Mouse (Mus musculus): ENCODE results near the gene Ap4m1. TPM values are rescaled to one million over a fixed set of nuclear protein-coding genes. Genes with fewer than 3 reads are reported as not detected.
"Not testable (repeated sequence)": the region's sequence is repeated elsewhere in the genome, so short reads cannot be mapped to it uniquely, and the experiment has no call there.

Ap4m1 gene
- polyA plus RNA-seq, 1 experiment from 2014 or later = 5.6 TPM

GRCm38 (mm10) chr5:138193771-138194727 lies 22.2 kb downstream of the Ap4m1 start, which contains the start of gene Mblac1:
TSS of gene Mblac1 (plus strand) at chr5:138194314.
- ATAC-seq (ENCODE audit: low read depth) = peak; percentile 83

DNA sequence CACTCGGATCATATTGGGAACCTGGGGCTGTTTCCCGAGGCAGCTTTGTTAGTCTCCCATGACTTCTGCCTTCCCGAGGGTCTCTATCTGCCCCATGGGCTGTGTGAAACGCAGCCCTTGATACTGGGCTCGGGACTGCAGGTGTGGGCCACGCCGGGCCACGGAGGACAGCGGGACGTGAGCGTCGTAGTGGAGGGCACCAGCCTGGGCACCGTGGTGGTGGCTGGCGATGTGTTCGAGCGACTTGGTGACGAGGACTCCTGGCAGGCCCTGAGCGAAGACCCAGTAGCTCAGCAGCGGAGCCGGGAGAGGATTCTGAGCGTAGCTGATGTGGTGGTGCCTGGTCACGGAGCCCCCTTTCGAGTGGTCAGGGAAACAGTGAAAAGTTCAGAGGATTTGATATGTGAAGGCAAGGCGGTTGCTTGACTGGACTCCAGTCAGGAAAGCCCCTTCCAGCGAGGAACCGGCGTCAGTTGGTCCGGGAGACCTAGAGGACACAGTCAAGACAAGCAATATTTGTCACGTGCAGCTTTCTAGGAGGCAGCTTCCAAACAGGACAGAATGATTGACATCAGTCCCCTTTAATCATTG lies 23.0 kb downstream of the Ap4m1 start:
- peak; percentile 36 for ATAC-seq (ENCODE audit: low read depth)
- peak overlapping the region; percentile 99 for H3K4me2 ChIP-seq (ENCODE audit: low read depth, low read length)
- peaks cover 15% of the 10 kb centered on the region for H3K4me1 ChIP-seq (ENCODE audit: control insufficient read depth, low read depth, low read length)
- no peaks in the 10 kb centered on the region for H3K27me3 ChIP-seq (ENCODE audit: control insufficient read depth, insufficient read depth, low read depth, low read length)
- H3K9ac ChIP-seq (ENCODE audit: low read depth, low read length) = peak overlapping the region; percentile 87
- WGBS (ENCODE audit: insufficient replicate concordance) = under 1% methylated on average over 29 of the region's 29 CpGs
- no peaks in the 10 kb centered on the region for H3K9me3 ChIP-seq (replicated peaks; ENCODE audit: control insufficient read depth, low read length)
- peak overlapping the region; percentile 57 for H3K27ac ChIP-seq (ENCODE audit: low read length)
- peak overlapping the region; percentile 80 for H3K4me3 ChIP-seq (ENCODE audit: low read depth, low read length)
- peaks cover 2% of the 10 kb centered on the region; the same call in 1 of the 2 replicates for H3K36me3 ChIP-seq (ENCODE audit: control insufficient read depth, insufficient read depth)

More at GRCm38 (mm10) chr5:138193771-138194727, 22.2 kb downstream of the Ap4m1 start, which contains the start of gene Mblac1:
- Histone ChIP-seq H3K4me3 (ENCODE audit: low read depth, low read length) (peak within 1 kb of the TSS; percentile 80), H3K4me1 (ENCODE audit: control insufficient read depth, low read depth, low read length) (peaks cover 15% of the 10 kb centered on the region), H3K27ac (ENCODE audit: low read length) (peak within 1 kb of the TSS; percentile 57), H3K36me3 (ENCODE audit: control insufficient read depth, insufficient read depth) (peaks cover 2% of the 10 kb centered on the region; the same call in 1 of the 2 replicates), H3K27me3 (ENCODE audit: control insufficient read depth, insufficient read depth, low read depth, low read length) (no peaks in the 10 kb centered on the region), H3K9me3 (replicated peaks; ENCODE audit: control insufficient read depth, low read length) (no peaks in the 10 kb centered on the region), H3K4me2 (ENCODE audit: low read depth, low read length) (peak within 1 kb of the TSS; percentile 99), H3K9ac (ENCODE audit: low read depth, low read length) (peak within 1 kb of the TSS; percentile 87)
- 5% methylated on average over 54 of the region's 54 CpGs for whole genome bisulfite sequencing (ENCODE audit: insufficient replicate concordance)

- 51% methylated on average over 7 of the region's 7 CpGs for WGBS (ENCODE audit: insufficient replicate concordance)
- H3K4me3 ChIP-seq (ENCODE audit: low read depth, low read length) = peak overlapping the region; percentile 80
These were observed 23.7 kb downstream of the Ap4m1 start for GRCm38 (mm10) chr5:138195463-138195862.

DNA sequence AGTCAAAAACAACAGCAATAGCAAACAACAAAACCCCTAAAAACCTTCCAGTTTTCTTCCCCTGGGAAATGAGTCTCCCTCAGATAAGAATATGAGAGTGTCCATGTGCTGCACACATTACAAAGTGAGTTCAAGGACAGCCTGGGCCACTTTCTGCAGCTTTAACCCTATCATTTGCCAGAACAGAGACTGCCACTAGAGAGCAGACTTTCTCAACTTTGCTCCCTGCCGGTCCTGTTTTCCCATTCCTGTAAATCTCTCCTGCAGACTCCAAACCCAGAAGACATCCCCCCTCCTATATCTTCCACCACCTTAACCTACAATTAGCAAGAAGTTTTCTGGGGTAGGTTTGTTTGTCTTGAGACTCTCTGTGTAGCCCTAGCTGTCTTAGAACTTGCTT lies 27.8 kb downstream of the Ap4m1 start:
- Histone ChIP-seq H3K9ac (ENCODE audit: low read depth, low read length) (no peak overlapping the region), H3K4me3 (ENCODE audit: low read depth, low read length) (no peak overlapping the region), H3K4me1 (ENCODE audit: control insufficient read depth, low read depth, low read length) (peaks cover 8% of the 10 kb centered on the region), H3K9me3 (replicated peaks; ENCODE audit: control insufficient read depth, low read length) (peaks cover 2% of the 10 kb centered on the region; the same call in 1 of the 2 replicates), H3K4me2 (ENCODE audit: low read depth, low read length) (no peak overlapping the region), H3K36me3 (ENCODE audit: control insufficient read depth, insufficient read depth) (no peaks in the 10 kb centered on the region), H3K27ac (ENCODE audit: low read length) (no peak overlapping the region), H3K27me3 (ENCODE audit: control insufficient read depth, insufficient read depth, low read depth, low read length) (no peaks in the 10 kb centered on the region)
- WGBS (ENCODE audit: insufficient replicate concordance) = 24% methylated on average over 1 of the region's 1 CpGs
- ATAC-seq (ENCODE audit: low read depth) = no peak

More at GRCm38 (mm10) chr5:138195463-138195862, 23.7 kb downstream of the Ap4m1 start:
- Histone ChIP-seq H3K9me3 (replicated peaks; ENCODE audit: control insufficient read depth, low read length) (no peaks in the 10 kb centered on the region), H3K36me3 (ENCODE audit: control insufficient read depth, insufficient read depth) (no peaks in the 10 kb centered on the region), H3K4me1 (ENCODE audit: control insufficient read depth, low read depth, low read length) (peaks cover 15% of the 10 kb centered on the region), H3K27me3 (ENCODE audit: control insufficient read depth, insufficient read depth, low read depth, low read length) (no peaks in the 10 kb centered on the region), H3K27ac (ENCODE audit: low read length) (peak overlapping the region; percentile 57; the same call in 1 of the 2 replicates), H3K4me2 (ENCODE audit: low read depth, low read length) (peak overlapping the region; percentile 99), H3K9ac (ENCODE audit: low read depth, low read length) (peak overlapping the region; percentile 87; the same call in 1 of the 2 replicates)
- no peak for ATAC-seq (ENCODE audit: low read depth)

GRCm38 (mm10) chr5:138202086-138202485 lies 30.3 kb downstream of the Ap4m1 start:
- Histone ChIP-seq H3K27ac (ENCODE audit: low read length) (no peak overlapping the region), H3K9ac (ENCODE audit: low read depth, low read length) (no peak overlapping the region), H3K9me3 (replicated peaks; ENCODE audit: control insufficient read depth, low read length) (peaks cover 3% of the 10 kb centered on the region; the same call in 1 of the 2 replicates), H3K36me3 (ENCODE audit: control insufficient read depth, insufficient read depth) (no peaks in the 10 kb centered on the region), H3K27me3 (ENCODE audit: control insufficient read depth, insufficient read depth, low read depth, low read length) (no peaks in the 10 kb centered on the region), H3K4me3 (ENCODE audit: low read depth, low read length) (no peak overlapping the region), H3K4me2 (ENCODE audit: low read depth, low read length) (no peak overlapping the region), H3K4me1 (ENCODE audit: control insufficient read depth, low read depth, low read length) (no peaks in the 10 kb centered on the region)
- ATAC-seq (ENCODE audit: low read depth) = no peak
- 72% methylated on average over 3 of the region's 3 CpGs for WGBS (ENCODE audit: insufficient replicate concordance)

DNA sequence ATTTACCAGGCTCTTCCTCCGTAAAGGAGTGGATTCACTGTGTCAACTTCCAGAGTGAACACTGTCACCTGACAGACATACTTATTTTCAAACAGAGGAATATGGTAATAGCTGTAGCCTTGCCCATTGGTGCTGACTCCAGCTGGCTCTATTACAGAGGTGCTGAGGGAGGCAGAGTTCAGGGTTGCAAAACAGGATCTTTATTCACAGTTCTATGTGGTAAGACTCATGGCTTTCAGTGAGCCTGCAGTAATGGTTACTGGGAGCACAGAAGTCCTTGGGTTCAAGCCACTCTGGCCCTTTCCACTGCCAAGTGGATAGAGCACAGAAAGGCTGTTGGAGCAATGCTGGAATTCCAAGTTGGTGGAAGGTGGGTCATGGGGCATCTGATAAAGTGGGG lies 35.5 kb downstream of the Ap4m1 start:
- Histone ChIP-seq H3K4me1 (ENCODE audit: control insufficient read depth, low read depth, low read length) (no peaks in the 10 kb centered on the region), H3K4me2 (ENCODE audit: low read depth, low read length) (no peak overlapping the region), H3K27me3 (ENCODE audit: control insufficient read depth, insufficient read depth, low read depth, low read length) (no peaks in the 10 kb centered on the region), H3K27ac (ENCODE audit: low read length) (no peak overlapping the region), H3K9ac (ENCODE audit: low read depth, low read length) (no peak overlapping the region), H3K9me3 (replicated peaks; ENCODE audit: control insufficient read depth, low read length) (peaks cover 3% of the 10 kb centered on the region; the same call in 1 of the 2 replicates), H3K36me3 (ENCODE audit: control insufficient read depth, insufficient read depth) (no peaks in the 10 kb centered on the region), H3K4me3 (ENCODE audit: low read depth, low read length) (no peak overlapping the region)
- no peak for ATAC-seq (ENCODE audit: low read depth)
- WGBS (ENCODE audit: insufficient replicate concordance) = 64% methylated on average over 1 of the region's 1 CpGs

DNA sequence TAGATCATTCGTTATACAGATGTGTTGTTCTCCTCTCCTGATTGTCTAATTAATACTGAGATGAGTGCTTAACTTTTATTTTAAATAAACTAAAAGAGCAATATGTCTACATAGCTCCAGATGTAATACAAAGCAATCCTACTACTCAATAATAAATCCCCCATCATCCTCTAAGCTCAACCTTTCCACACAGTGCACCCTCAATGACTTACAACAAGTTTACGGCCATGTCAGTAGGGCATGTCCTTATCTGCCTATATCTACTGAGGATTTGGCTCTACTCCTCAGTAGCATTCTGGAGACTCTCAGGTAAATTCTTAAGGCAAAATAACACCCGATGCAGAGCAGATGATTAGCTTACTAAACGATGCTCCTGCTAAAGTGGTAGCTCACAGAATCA lies 36.1 kb downstream of the Ap4m1 start:
- 59% methylated on average over 4 of the region's 4 CpGs for WGBS (ENCODE audit: insufficient replicate concordance)
- Histone ChIP-seq H3K27ac (ENCODE audit: low read length) (no peak overlapping the region), H3K4me2 (ENCODE audit: low read depth, low read length) (no peak overlapping the region), H3K9ac (ENCODE audit: low read depth, low read length) (no peak overlapping the region), H3K36me3 (ENCODE audit: control insufficient read depth, insufficient read depth) (no peaks in the 10 kb centered on the region), H3K4me1 (ENCODE audit: control insufficient read depth, low read depth, low read length) (no peaks in the 10 kb centered on the region), H3K9me3 (replicated peaks; ENCODE audit: control insufficient read depth, low read length) (peaks cover 3% of the 10 kb centered on the region; the same call in 1 of the 2 replicates), H3K4me3 (ENCODE audit: low read depth, low read length) (no peak overlapping the region), H3K27me3 (ENCODE audit: control insufficient read depth, insufficient read depth, low read depth, low read length) (no peaks in the 10 kb centered on the region)
- no peak for ATAC-seq (ENCODE audit: low read depth)

DNA sequence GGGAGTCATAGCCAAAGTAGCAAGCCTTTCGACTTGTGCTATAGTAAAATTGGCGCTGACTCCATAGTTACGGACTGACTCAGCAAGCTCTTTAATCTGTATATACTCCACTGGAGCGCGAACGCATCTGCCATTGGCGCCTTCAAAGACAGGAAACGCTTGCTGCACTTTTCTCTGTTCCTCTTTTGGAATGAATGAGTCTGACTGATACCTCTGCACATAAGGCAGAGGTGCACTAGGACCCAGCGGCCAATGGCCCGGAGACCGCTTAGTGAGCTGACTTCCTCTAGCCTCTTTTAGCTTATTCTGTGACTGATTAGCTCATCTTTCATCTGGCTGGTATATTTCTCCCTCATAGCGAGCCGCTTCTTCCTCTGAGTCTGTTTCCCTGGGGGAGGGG lies 44.8 kb downstream of the Ap4m1 start:
- not testable (repeated sequence) for H3K4me1 ChIP-seq (ENCODE audit: control insufficient read depth, low read depth, low read length); H3K4me2 ChIP-seq (ENCODE audit: low read depth, low read length); H3K9ac ChIP-seq (ENCODE audit: low read depth, low read length); H3K9me3 ChIP-seq (replicated peaks; ENCODE audit: control insufficient read depth, low read length); H3K27ac ChIP-seq (ENCODE audit: low read length); H3K36me3 ChIP-seq (ENCODE audit: control insufficient read depth, insufficient read depth); ATAC-seq (ENCODE audit: low read depth); H3K4me3 ChIP-seq (ENCODE audit: low read depth, low read length); H3K27me3 ChIP-seq (ENCODE audit: control insufficient read depth, insufficient read depth, low read depth, low read length)
- WGBS (ENCODE audit: insufficient replicate concordance) = 83% methylated on average over 13 of the region's 13 CpGs

All from liver, embryonic 16.5 days (tissue).